Mouse (Mus musculus) small intestine, adult 2 months (tissue): ENCODE results near the gene Shld1.

Source experiments
- CTCF ChIP-seq: fragments of 200-500 bp; IDR thresholded peaks from 2 replicates; pipeline ENCODE4 v1.5.1; 2012; ENCODE audit warnings: low read depth, mild to moderate bottlenecking, control low read depth, inconsistent platforms, low read length, moderate library complexity, mixed read lengths; ENCODE audit not compliant: insufficient replicate concordance, insufficient read length; ENCODE audit errors: extremely low read depth
- POLR2A ChIP-seq: fragments of 200-500 bp; IDR thresholded peaks from 2 replicates; pipeline ENCODE4 v1.6.1; 2012; ENCODE audit warnings: low read depth, mild to moderate bottlenecking, control low read depth, inconsistent platforms, low read length, moderate library complexity

DNA sequence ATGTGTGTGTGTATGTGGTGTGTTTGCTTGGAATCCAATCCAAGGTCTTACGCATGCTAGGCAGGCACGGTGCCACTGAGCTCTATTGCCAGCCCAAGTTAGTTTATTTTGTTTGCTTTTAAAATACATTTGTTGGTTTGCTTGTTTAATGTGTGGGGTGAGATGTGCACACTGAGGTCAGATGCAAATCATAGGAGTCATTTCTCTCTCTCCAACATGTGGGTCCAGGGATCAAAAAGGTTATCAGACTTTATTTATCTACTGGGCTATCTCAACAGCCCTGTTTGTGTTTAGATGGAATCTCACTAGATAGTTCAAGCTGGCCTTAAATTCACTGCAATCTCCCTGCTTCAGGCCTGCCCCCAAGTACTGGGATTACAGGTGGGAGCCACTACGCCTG is 19.6 kb downstream of the Shld1 start:
- TF ChIP-seq CTCF (no peak), POLR2A (no peak)
